Mouse (Mus musculus): Measurements from ENCODE around the gene Wsb2. TPM values are rescaled to one million over a fixed set of nuclear protein-coding genes. Genes with fewer than 3 reads are reported as not detected.

The Wsb2 gene
- polyA plus RNA-seq, 1 experiment from 2014 or later, result 159 TPM

Other genes with a start within 250 kb of the Wsb2 start
- gene Suds3, start 241.2 kb upstream of the Wsb2 start, polyA plus RNA-seq (2015; fragmentation: Nextera tagmentation; extraction: Ambion mirVana), result 83.5 and 90.1 TPM in 2 replicates
- 43.7 TPM in 2 replicates for gene Taok3, start 237.2 kb upstream of the Wsb2 start, polyA plus RNA-seq (2015; fragmentation: Nextera tagmentation; extraction: Ambion mirVana)
- gene Pebp1, start 69.7 kb upstream of the Wsb2 start, polyA plus RNA-seq (2015; fragmentation: Nextera tagmentation; extraction: Ambion mirVana), result 1,014 and 1,066 TPM in 2 replicates
- 2.3 TPM in 2 replicates for gene Vsig10, start 38.2 kb upstream of the Wsb2 start, polyA plus RNA-seq (2015; fragmentation: Nextera tagmentation; extraction: Ambion mirVana)
- 44.6 and 47.8 TPM in 2 replicates for gene Rfc5, start 31.7 kb downstream of the Wsb2 start, polyA plus RNA-seq (2015; fragmentation: Nextera tagmentation; extraction: Ambion mirVana)
- 5.1 and 6.9 TPM in 2 replicates for gene Ksr2, start 56.7 kb downstream of the Wsb2 start, polyA plus RNA-seq (2015; fragmentation: Nextera tagmentation; extraction: Ambion mirVana)

Data from midbrain, embryonic 13.5 days (tissue).